Comparison of ENCODE assay signal across 25 mouse cellular contexts in the genomic region with DNA sequence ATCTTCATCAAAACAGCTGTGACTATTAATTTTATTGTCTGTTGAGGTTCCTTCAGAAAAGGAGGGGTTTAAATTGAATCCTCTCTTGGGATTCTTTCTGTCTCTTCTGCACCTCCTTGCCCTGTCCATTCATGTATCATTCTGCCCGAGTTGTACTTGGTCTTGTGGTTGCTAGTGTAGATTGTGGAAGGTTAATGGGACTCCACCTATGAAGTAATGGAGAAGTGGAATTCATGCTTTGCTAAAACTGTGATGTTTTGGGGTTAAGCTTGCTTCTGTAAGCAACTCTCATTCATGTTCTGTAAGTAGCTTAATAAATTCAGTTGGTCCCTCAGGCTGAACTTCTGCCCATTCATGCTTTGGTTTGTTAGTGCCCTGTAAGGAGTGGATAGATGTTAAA.
"Had no signal": no experiment of that assay in that cellular context is flagged by ENCODE, and none has a peak within 500 bp of the region (broad histone marks: within the 10 kb centered on the region; RNA-seq: fewer than 3 reads in every experiment).

No protein-coding gene starts in this region.

- H3K4me1 ChIP-seq: hindbrain, embryonic 10.5 days; hindbrain, embryonic 12.5 days; intestine, embryonic 15.5 days; limb, embryonic 13.5 days; limb, embryonic 15.5 days had no signal

- H3K4me3 ChIP-seq: gastrocnemius, adult 2 months; heart, embryonic 10.5 days; heart, embryonic 12.5 days; hindbrain, embryonic 10.5 days; hindbrain, embryonic 12.5 days; intestine, embryonic 15.5 days; limb, embryonic 13.5 days; limb, embryonic 15.5 days had no signal

- H3K9ac ChIP-seq: heart, embryonic 12.5 days; hindbrain, embryonic 12.5 days; hindbrain, embryonic 14.5 days; intestine, embryonic 15.5 days; limb, embryonic 13.5 days; limb, embryonic 15.5 days had no signal

- DNase-seq: gastrocnemius, adult 2 months; gastrocnemius, postnatal 10 days; gastrocnemius, postnatal 25 days; heart, adult 18-20 months; heart, postnatal 10 days; heart, postnatal 4 days; kidney, adult 18-20 months; kidney, adult 8-10 months; kidney, postnatal 10 days; kidney, postnatal 25 days; kidney, postnatal 4 days; layer of hippocampus, adult 9-11 months; layer of hippocampus, postnatal 36 days; left cerebral cortex, postnatal 4 days had no signal

- H3K9me3 ChIP-seq: heart, embryonic 10.5 days; heart, embryonic 12.5 days; hindbrain, embryonic 10.5 days; hindbrain, embryonic 12.5 days; intestine, embryonic 15.5 days; limb, embryonic 13.5 days; limb, embryonic 15.5 days had no signal

- ATAC-seq: hindbrain, embryonic 16.5 days; inflammation-experienced regulatory T-cells, adult 6 months; intestine, embryonic 15.5 days; intestine, postnatal 0 days had no signal

- H3K4me2 ChIP-seq: heart, embryonic 12.5 days; hindbrain, embryonic 12.5 days; hindbrain, embryonic 14.5 days; intestine, embryonic 15.5 days; limb, embryonic 13.5 days; limb, embryonic 15.5 days had no signal

- H3K27ac ChIP-seq: gastrocnemius, adult 2 months; heart, embryonic 10.5 days; hindbrain, embryonic 10.5 days; hindbrain, embryonic 12.5 days; hindbrain, embryonic 14.5 days; intestine, embryonic 15.5 days; limb, embryonic 13.5 days; limb, embryonic 15.5 days had no signal

- H3K27me3 ChIP-seq: heart, embryonic 12.5 days; hindbrain, embryonic 12.5 days; intestine, embryonic 15.5 days; limb, embryonic 13.5 days; limb, embryonic 15.5 days had no signal

- H3K36me3 ChIP-seq: heart, embryonic 10.5 days; heart, embryonic 12.5 days; hindbrain, embryonic 10.5 days; hindbrain, embryonic 12.5 days; intestine, embryonic 15.5 days; limb, embryonic 13.5 days; limb, embryonic 15.5 days had no signal
